Mouse (Mus musculus): Measurements from ENCODE around the gene Anapc2.

- TF ChIP-seq CTCF (IDR thresholded peaks at IDR 0.05; ENCODE audit: control insufficient read depth, insufficient read depth, insufficient read length) (no peak), MAX (IDR thresholded peaks at IDR 0.05) (no peak), USF1 (IDR thresholded peaks at IDR 0.05; ENCODE audit: low read depth) (no peak), CEBPB (IDR thresholded peaks at IDR 0.05; ENCODE audit: low read depth) (no peak)
Measured at GRCm38 (mm10) chr2:25290101-25290815, 18.0 kb downstream of the Anapc2 start.
